Mouse (Mus musculus) c-Kit-negative CD71-positive TER-119-positive erythroid progenitor cells, embryonic 14.5 days (primary cell): ENCODE measurements around the gene Syna.

Source experiments
- DNase-seq: peaks from one replicate; pipeline ENCODE4 v3.0.0-alpha.2; 2013; ENCODE audit warnings: low read depth, low spot score

Syna gene

GRCm38 (mm10) chr5:134560071-134560449 is at the start of gene Syna:
Syna (minus strand) TSS chr5:134560171.
- DNase-seq: no peak

DNA sequence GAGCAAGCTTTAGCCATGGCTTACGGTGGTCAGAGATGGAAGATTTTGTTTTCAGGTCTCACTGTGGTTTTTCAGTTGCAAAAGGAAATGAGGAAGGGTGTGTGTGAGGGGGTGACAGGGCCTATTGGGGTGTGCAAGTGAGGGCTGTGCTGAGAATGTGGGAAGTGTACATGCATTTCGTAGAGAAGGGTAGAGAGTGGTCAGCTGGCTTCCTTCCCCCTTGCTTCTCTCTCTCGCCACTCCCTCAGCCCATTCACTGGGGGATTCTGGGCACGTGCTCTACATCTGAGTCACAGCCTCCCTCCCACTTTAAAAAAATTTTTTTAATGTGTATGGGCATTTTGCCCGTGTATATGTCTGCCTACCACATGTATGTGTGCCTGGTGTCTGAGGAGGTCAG is 47.1 kb upstream of the Syna start:
- no peak for DNase-seq

- no peak for DNase-seq
Observed at GRCm38 (mm10) chr5:134606314-134606713, 46.3 kb upstream of the Syna start.

DNA sequence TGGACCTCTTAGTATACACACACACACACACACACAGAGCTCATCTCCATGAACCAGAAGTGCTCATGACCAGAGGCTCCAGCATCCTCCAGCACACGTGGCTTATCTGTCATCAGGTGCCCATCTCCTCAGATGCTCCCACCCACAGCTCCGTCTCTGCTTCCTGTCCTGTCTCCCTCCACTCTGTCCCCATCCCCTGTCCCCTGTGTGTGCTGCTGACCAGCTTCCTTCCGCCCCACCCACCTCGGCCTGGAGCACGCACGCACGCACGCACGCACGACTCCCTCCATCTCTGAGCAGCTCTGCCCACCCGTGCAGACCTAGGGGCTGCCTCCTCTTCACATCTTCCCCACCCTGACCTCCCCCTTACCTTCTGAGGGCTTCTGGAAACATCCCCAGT is 44.4 kb upstream of the Syna start:
- DNase-seq: no peak

DNA sequence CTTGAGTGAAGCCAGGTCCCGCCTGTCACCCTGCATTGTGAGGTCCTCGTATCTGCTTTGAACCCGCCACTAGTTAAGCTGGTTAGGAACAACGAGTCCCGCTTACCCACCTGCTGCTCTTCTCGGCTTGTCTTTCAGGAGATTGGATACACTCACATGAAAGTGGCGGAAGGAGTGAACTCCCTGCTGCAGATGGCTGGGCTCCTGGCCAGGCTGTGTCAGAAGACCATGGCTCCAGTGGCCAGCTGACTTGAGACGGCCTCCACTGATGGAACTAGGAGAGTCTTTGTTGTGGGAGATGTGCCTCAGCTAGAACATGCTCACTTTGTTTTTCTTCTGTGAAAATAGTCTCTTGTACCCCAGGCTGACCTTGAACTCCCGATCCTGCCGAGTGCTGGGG is 37.7 kb upstream of the Syna start:
- no peak for DNase-seq

- no peak for DNase-seq
Observed at GRCm38 (mm10) chr5:134593093-134593492, 33.1 kb upstream of the Syna start.

DNA sequence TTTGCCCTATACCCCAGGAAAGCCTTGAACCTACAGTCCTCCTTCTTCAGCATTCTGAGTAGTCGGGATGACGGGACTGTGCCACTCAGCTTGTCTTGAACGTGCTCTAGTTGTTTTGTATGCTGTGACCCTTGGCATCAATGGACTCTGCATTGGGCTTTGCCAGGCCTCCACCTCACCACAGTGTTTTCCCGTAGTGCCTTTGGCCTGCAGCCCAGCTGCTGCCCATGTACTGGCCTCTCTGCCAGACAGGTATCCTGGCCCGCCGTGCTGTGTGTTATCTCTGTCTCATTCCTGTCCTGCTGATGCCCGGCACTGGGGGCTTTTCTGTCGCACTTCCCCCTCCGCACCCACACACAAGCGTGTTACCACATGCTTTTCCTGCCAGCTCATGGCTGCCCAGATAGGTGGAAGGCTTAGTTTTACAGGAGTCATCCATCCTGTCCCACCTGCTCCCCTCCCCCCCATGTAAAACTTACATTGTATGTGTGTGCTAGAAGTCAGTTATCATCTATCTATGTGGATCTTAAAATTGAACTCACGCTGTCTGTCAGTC is 32.1 kb upstream of the Syna start:
- DNase-seq: no peak

- no peak for DNase-seq
Observed at GRCm38 (mm10) chr5:134589900-134590299, 29.9 kb upstream of the Syna start.

- no peak for DNase-seq
Observed at GRCm38 (mm10) chr5:134584798-134585197, 24.8 kb upstream of the Syna start.

- no peak for DNase-seq
Observed at GRCm38 (mm10) chr5:134583884-134584213, 23.9 kb upstream of the Syna start.

GRCm38 (mm10) chr5:134583006-134583883 is 23.3 kb upstream of the Syna start:
- no peak for DNase-seq

DNA sequence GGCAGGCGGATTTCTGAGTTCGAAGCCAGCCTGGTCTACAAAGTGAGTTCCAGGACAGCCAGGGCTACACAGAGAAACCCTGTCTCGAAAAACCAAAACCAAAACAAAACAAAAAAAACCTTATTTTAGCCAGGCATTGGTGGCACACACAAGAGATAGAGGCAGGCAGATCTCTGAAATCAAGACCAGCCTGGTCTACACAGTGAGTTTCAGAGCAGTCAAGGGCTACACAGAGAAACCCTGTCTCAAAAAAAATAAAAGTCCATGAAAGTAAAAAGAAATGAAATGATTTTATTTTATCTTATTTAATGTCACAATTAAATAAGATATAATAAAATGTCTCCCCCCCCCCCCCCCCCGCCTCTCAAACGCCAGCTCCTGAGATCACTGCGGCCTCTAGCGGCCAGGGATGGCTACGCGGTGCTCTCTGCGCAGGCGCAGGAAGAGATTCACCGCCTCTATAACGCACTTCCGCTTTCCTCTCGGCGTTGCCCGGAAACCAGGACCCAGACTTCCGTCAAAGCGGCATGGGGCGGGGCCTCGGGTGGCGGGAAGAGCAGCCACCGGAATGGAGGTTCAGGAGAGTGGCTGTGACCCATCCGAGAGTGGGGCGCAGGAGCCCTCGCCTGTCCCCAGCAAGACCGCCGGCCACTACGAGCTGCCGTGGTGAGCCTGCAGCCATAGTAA is 22.4 kb upstream of the Syna start:
- peak; percentile 94 for DNase-seq

- DNase-seq: no peak
Observed at GRCm38 (mm10) chr5:134581146-134581545, 21.2 kb upstream of the Syna start, which contains the start of gene Rfc2. Rfc2 (plus strand) TSS chr5:134581366.

GRCm38 (mm10) chr5:134579135-134579534 is 19.2 kb upstream of the Syna start:
- no peak for DNase-seq

DNA sequence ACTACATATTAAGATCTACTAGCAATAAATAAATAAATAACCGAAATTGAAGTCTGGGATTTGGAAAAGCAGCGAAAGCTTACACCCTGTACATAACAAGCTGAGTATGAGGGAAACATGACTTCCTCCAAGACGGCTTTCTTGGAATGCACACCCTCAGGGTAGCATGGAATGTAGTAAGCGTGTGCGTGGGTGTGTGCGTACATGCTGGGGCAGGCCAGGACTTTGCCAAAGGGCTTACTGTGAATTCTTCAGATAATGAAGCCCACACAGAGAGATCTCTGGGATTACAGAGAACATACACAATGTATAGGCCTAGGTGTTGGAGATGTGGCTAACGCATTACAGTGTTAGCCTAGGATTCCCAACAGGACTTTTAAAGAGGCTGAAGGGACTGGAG is 17.6 kb upstream of the Syna start:
- DNase-seq: no peak

- no peak for DNase-seq
Observed at GRCm38 (mm10) chr5:134576517-134577220, 16.7 kb upstream of the Syna start.

DNA sequence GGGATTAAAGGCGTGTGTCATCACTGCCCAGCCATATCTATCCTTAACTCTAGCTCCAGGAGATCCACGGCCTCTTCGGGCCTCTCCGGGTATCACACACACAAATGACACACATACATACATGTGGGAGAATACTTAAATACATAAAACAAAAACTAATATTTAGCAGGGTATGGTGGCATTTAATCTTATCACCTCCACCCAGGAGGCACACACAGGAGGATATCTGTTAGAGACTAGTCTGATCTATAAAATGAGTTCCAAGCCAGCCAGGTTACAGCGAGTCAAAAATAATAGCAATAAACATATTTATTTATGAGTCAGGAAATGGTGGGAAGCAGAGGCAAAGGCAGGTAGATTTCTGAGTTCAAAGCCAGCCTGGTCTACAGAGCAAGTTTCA is 15.9 kb upstream of the Syna start:
- DNase-seq: no peak

GRCm38 (mm10) chr5:134572508-134573214 is 12.7 kb upstream of the Syna start:
- no peak for DNase-seq

DNA sequence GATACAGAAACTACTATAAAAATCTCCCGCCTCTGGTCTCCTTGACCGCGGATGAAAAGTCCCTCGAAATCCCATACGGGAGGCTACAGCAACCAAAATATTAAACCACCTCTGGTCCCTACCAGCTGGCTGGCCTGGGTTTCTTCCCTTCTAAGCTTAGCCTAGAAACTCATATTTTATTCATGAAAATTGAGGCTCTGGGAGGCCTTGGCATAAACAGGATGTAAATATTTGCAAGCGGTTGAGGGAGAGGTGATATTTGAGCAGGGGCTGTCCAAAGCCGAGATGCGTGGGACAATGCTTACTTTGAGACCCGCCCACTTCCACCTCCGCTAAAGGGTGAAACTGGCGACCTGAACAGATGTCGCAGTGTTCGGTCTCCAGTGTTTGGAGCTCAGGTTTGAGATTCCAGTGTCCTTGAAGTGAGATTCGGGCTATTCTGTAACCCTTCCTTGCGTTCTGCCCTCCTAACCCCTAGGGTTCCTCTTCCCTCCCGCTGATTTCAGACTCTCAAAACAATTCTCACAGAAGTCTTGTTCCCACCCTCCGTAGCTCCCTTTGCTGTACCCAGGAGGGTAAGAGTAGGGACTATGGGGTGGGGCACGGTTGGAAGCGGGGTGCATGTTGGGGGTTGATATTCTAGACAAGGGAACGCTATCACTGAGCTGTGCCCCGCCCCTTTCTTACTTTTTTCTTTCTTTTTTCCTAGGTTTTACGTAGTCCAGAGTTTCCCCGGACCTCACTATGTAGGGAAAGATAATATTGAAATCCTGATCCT is 11.9 kb upstream of the Syna start:
- DNase-seq: no peak

GRCm38 (mm10) chr5:134568964-134569491 is 9.1 kb upstream of the Syna start:
- DNase-seq: no peak

DNA sequence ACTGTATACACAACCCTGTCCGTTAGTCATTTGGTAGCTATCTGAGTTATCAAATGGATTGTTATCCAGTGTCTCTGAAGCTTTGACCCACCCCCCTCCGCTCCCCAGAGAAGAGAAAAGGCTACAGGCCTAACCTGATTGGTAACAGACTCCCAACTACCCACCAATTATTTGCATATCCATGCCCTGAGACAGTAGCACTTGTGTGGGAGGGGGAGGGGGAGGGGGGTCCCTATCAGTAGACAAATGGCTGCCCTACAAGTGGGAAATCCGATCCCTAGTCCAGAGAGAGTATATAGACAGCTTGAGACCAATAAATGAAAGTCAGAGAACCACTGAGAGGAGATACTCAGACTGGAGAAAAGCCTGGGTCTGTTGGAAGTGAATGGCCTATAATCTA is 8.1 kb upstream of the Syna start:
- DNase-seq: no peak
